Mouse (Mus musculus) heart, embryonic 10.5 days (tissue): Measurements from ENCODE around the gene S100b. TPM values are rescaled to one million over a fixed set of nuclear protein-coding genes. Genes with fewer than 3 reads are reported as not detected.

Source experiments
- DNase-seq: peaks from one replicate; pipeline ENCODE4 v3.0.0-alpha.2; 2017; ENCODE audit warnings: low spot score
- H3K27ac ChIP-seq: fragments of 300-500 bp; sonication (generic); 2 replicates; pipeline ENCODE4 v1.5.1; 2016; ENCODE audit warnings: mild to moderate bottlenecking
- H3K27me3 ChIP-seq: fragments of 300-500 bp; sonication (generic); 2 replicates; pipeline ENCODE4 v1.6.1; 2016; ENCODE audit warnings: mild to moderate bottlenecking; ENCODE audit not compliant: poor library complexity, insufficient read depth, severe bottlenecking
- H3K36me3 ChIP-seq: fragments of 300-500 bp; sonication (generic); 2 replicates; pipeline ENCODE4 v1.6.1; 2016; ENCODE audit warnings: mild to moderate bottlenecking, moderate library complexity
- H3K4me1 ChIP-seq: fragments of 300-500 bp; sonication (generic); 2 replicates; pipeline ENCODE4 v1.6.1; 2016; ENCODE audit warnings: mild to moderate bottlenecking
- H3K4me3 ChIP-seq: fragments of 300-500 bp; sonication (generic); 2 replicates; pipeline ENCODE4 v1.5.1; 2016; ENCODE audit warnings: mild to moderate bottlenecking, moderate library complexity
- H3K9me3 ChIP-seq: fragments of 300-500 bp; sonication (generic); 2 replicates; pipeline ENCODE4 v1.6.1; 2016; ENCODE audit warnings: mild to moderate bottlenecking, moderate library complexity
- WGBS: fragments of 180-500 bp; shearing (Covaris S2); methylation state at CpG from one replicate; pipeline ENCODE4 v1.1.7; 2016; 5-methylcytosine and 5-hydroxymethylcytosine counted together
- polyA plus RNA-seq: library from polyadenylated mRNA; unstranded; fragments of >200 nt; fragmentation: Nextera tagmentation; extraction: Ambion mirVana; gene quantifications from 2 replicates; pipeline ENCODE4 v1.2.1, GENCODE M21; 2016

Gene S100b
- 0.10 and 0.11 TPM in 2 replicates for polyA plus RNA-seq

DNA sequence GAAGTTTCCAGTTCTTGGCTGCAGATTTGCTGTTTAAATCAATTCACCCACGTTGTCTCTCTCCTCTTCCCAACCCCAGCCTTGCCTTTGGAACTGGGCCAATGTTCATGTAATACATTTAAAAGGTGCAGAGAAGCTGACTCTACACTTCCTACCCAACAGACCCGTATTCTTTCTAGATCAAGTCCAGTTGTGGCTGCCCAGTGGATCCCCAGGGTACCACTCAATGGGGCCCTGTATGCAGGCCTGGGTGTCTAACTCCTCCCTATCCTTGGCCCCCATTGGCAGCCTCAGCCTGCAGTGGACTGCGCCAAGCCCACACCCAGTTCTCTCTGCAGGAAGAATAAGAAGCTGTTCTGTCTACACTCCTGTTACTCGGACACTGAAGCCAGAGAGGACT lies at the start of gene S100b:
Gene S100b (plus strand): TSS at position 318 of the 400 bp plus-strand sequence.
- Histone ChIP-seq H3K4me3 (no peak within 1 kb of the TSS), H3K27ac (no peak within 1 kb of the TSS), H3K27me3 (peaks cover 7% of the 10 kb centered on the region; the same call in 1 of the 2 replicates), H3K9me3 (no peaks in the 10 kb centered on the region), H3K36me3 (no peaks in the 10 kb centered on the region), H3K4me1 (peaks cover 16% of the 10 kb centered on the region)
- DNase-seq: peak; percentile 47
- WGBS: 67% methylated on average over 4 of the region's 4 CpGs

- no peaks in the 10 kb centered on the region for H3K9me3 ChIP-seq
- no peak overlapping the region for H3K27ac ChIP-seq
- peaks cover 56% of the 10 kb centered on the region for H3K36me3 ChIP-seq
- DNase-seq: peak; percentile 63
- no peak overlapping the region for H3K4me3 ChIP-seq
- 88% methylated on average over 13 of the region's 13 CpGs for WGBS
- H3K4me1 ChIP-seq: peaks cover 6% of the 10 kb centered on the region; the same call in 1 of the 2 replicates
- H3K27me3 ChIP-seq: peaks cover 4% of the 10 kb centered on the region; the same call in 1 of the 2 replicates
Observed at GRCm38 (mm10) chr10:76207262-76207796, 46.3 kb upstream of the S100b start.

DNA sequence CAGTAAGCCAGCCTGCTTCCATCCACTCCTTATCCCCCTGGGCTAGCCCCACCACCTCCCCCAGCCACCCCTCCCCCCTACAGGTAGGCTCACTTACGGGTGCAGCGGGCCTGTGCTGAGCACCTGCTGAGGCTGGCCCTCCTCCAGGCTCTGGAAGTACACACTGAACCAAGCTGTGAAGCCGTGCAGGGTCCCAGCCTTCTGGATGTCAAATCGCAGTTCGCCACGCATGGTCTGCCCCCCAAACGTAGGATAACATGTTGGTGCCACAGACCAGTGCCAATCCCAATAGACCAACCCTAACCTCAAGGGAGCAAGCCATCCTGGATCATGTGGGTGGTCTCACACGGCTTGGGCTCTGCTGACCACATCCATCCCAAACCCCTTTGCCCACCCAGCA lies 44.4 kb upstream of the S100b start:
- H3K9me3 ChIP-seq: peaks cover 2% of the 10 kb centered on the region
- no peak overlapping the region for H3K4me3 ChIP-seq
- H3K27ac ChIP-seq: no peak overlapping the region
- DNase-seq: peak; percentile 66
- H3K36me3 ChIP-seq: peaks cover 74% of the 10 kb centered on the region
- H3K4me1 ChIP-seq: no peaks in the 10 kb centered on the region
- no peaks in the 10 kb centered on the region for H3K27me3 ChIP-seq
- 89% methylated on average over 8 of the region's 8 CpGs for WGBS

DNA sequence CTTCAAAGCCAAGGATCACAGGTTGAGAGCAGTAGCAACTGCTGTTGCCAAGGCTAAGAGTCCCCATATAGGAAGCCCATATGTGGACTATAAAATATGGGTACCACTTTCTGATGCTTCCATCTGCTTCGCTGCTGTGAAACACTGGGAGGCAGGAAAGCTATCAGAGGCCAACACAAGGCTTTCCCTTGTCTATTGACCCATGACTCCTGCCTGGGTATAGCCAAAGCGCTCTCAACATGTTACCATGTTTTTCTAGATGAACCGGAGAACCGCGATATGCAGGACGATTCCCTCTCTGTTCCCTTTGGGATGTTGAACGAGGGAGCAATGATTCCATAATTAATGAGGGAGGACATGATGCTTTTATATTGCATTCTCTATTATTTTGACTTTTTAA lies 42.8 kb upstream of the S100b start:
- 93% methylated on average over 7 of the region's 7 CpGs for WGBS
- peak; percentile 65 for DNase-seq
- Histone ChIP-seq H3K27me3 (no peaks in the 10 kb centered on the region), H3K4me1 (no peaks in the 10 kb centered on the region), H3K9me3 (peaks cover 14% of the 10 kb centered on the region), H3K27ac (no peak overlapping the region), H3K4me3 (no peak overlapping the region), H3K36me3 (peaks cover 90% of the 10 kb centered on the region)

GRCm38 (mm10) chr10:76212121-76212520 lies 41.5 kb upstream of the S100b start:
- 90% methylated on average over 6 of the region's 6 CpGs for WGBS
- DNase-seq: peak; percentile 57
- Histone ChIP-seq H3K9me3 (peaks cover 14% of the 10 kb centered on the region), H3K27ac (no peak overlapping the region), H3K27me3 (no peaks in the 10 kb centered on the region), H3K36me3 (peaks cover 94% of the 10 kb centered on the region), H3K4me3 (no peak overlapping the region), H3K4me1 (no peaks in the 10 kb centered on the region)

DNA sequence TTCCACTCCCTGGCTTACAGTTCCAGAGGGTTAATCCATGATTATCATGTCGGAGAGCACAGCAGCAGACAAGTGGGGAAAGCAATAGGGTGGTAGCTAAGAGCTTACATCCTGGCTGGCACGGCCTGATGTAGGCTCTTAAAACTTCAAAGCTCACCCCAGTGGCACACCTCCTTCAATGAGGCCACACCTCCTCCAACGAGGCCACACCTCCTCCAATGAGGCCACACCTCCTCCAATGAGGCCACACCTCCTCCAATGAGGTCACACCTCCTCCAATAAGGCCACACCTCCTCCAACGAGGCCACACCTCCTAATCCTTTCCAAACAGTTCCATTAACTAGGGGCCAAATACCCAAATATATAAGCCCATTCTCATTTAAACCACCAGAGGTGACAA lies 39.5 kb upstream of the S100b start:
- Histone ChIP-seq H3K36me3 (peaks cover 91% of the 10 kb centered on the region), H3K4me3 (no peak overlapping the region), H3K4me1 (no peaks in the 10 kb centered on the region), H3K9me3 (peaks cover 14% of the 10 kb centered on the region), H3K27ac (no peak overlapping the region), H3K27me3 (no peaks in the 10 kb centered on the region)
- DNase-seq: peak; percentile 58
- 88% methylated on average over 4 of the region's 4 CpGs for WGBS

DNA sequence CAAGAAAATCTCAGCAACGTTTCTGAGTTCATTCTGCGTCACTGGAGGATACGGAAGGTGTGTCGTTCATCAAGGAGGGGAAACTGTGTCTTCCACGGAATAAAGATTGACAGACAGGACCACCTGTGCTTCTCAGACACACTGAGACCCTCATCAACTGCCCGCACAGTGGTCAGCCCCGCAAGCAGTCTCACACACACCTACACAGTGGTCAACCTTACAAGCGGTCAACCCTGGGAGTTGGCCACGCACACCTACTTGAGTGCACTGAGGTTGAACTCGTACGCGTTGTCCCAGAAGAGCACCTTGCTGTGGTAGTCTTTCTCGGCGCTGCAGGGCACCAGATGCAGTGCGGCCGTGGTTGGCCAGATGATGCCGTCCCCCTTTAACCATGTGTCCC lies 36.6 kb upstream of the S100b start:
- 95% methylated on average over 17 of the region's 17 CpGs for WGBS
- H3K36me3 ChIP-seq: peaks cover 95% of the 10 kb centered on the region
- peak; percentile 69 for DNase-seq

GRCm38 (mm10) chr10:76218240-76218639 lies 35.4 kb upstream of the S100b start:
- no peak overlapping the region for H3K27ac ChIP-seq
- no peaks in the 10 kb centered on the region for H3K4me1 ChIP-seq
- H3K36me3 ChIP-seq: peaks cover 96% of the 10 kb centered on the region
- no peaks in the 10 kb centered on the region for H3K27me3 ChIP-seq
- 82% methylated on average over 9 of the region's 9 CpGs for WGBS
- H3K9me3 ChIP-seq: peaks cover 14% of the 10 kb centered on the region
- no peak overlapping the region for H3K4me3 ChIP-seq
- no peak for DNase-seq

More for the DNA sequence above, 36.6 kb upstream of the S100b start:
- no peaks in the 10 kb centered on the region for H3K4me1 ChIP-seq
- H3K9me3 ChIP-seq: peaks cover 14% of the 10 kb centered on the region
- no peaks in the 10 kb centered on the region for H3K27me3 ChIP-seq
- no peak overlapping the region for H3K4me3 ChIP-seq
- no peak overlapping the region for H3K27ac ChIP-seq

- WGBS: 90% methylated on average over 11 of the region's 11 CpGs
Observed at GRCm38 (mm10) chr10:76225944-76226343, 27.7 kb upstream of the S100b start.

GRCm38 (mm10) chr10:76229627-76230026 lies 24.0 kb upstream of the S100b start:
- H3K27me3 ChIP-seq: no peaks in the 10 kb centered on the region
- H3K9me3 ChIP-seq: no peaks in the 10 kb centered on the region
- no peak overlapping the region for H3K27ac ChIP-seq
- WGBS: 65% methylated on average over 1 of the region's 1 CpGs
- H3K4me1 ChIP-seq: no peaks in the 10 kb centered on the region
- no peak overlapping the region for H3K4me3 ChIP-seq
- no peak for DNase-seq
- H3K36me3 ChIP-seq: peaks cover 15% of the 10 kb centered on the region

More at GRCm38 (mm10) chr10:76225944-76226343, 27.7 kb upstream of the S100b start:
- Histone ChIP-seq H3K9me3 (no peaks in the 10 kb centered on the region), H3K36me3 (peaks cover 50% of the 10 kb centered on the region), H3K4me1 (no peaks in the 10 kb centered on the region), H3K27me3 (no peaks in the 10 kb centered on the region), H3K4me3 (no peak overlapping the region), H3K27ac (no peak overlapping the region)
- no peak for DNase-seq

- H3K27me3 ChIP-seq: no peaks in the 10 kb centered on the region
- H3K27ac ChIP-seq: peak within 1 kb of the TSS; percentile 85
- under 1% methylated on average over 46 of the region's 47 CpGs for WGBS
- H3K4me1 ChIP-seq: peaks cover 33% of the 10 kb centered on the region
- peaks cover 9% of the 10 kb centered on the region; the same call in 1 of the 2 replicates for H3K36me3 ChIP-seq
- H3K9me3 ChIP-seq: no peaks in the 10 kb centered on the region
- H3K4me3 ChIP-seq: peak within 1 kb of the TSS; percentile 80
- peak; percentile 97 for DNase-seq
Observed at GRCm38 (mm10) chr10:76237341-76238225, 16.1 kb upstream of the S100b start, which contains the start of gene Prmt2. TSS of gene Prmt2 (minus strand) at chr10:76237865.

- H3K27ac ChIP-seq: no peak overlapping the region
- H3K27me3 ChIP-seq: no peaks in the 10 kb centered on the region
- peaks cover 33% of the 10 kb centered on the region for H3K4me1 ChIP-seq
- DNase-seq: no peak
- no peaks in the 10 kb centered on the region for H3K9me3 ChIP-seq
- WGBS: 46% methylated on average over 4 of the region's 4 CpGs
- H3K4me3 ChIP-seq: no peak overlapping the region
- peaks cover 9% of the 10 kb centered on the region; the same call in 1 of the 2 replicates for H3K36me3 ChIP-seq
Observed at GRCm38 (mm10) chr10:76239401-76239800, 14.3 kb upstream of the S100b start.

DNA sequence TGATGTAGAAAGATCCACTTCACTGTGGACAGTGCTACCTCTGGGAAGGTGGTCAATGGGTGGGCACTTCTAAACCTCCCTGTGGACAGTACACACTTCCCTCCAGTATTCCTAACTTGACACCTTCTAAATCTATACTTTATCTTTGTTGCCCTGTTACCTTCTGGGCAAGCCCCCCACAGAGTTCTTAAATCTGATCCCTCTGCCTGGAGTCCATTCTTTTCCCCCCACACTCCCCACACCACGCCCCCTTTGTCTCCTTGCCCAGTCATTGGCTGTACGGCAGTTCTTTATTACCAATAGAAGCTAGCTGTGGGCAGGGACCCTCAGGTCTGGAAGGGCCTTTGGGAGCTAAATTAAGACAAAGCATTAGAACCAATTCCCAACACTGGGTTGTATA lies 8.5 kb upstream of the S100b start:
- Histone ChIP-seq H3K27me3 (no peaks in the 10 kb centered on the region), H3K27ac (no peak overlapping the region), H3K4me1 (peaks cover 13% of the 10 kb centered on the region), H3K9me3 (no peaks in the 10 kb centered on the region), H3K36me3 (no peaks in the 10 kb centered on the region), H3K4me3 (no peak overlapping the region)
- no peak for DNase-seq
- WGBS: 79% methylated on average over 2 of the region's 2 CpGs
